Mouse (Mus musculus) right cerebral cortex, postnatal 10 days (tissue): ENCODE results near the gene Zcchc24.
A peak's percentile ranks its signal among the peaks of the same experiment; 100 is the strongest.
"Not testable (repeated sequence)": the region's sequence is repeated elsewhere in the genome, so short reads cannot be mapped to it uniquely, and the experiment has no call there.

Experiments used
- DNase-seq, 2 experiments: peaks; one replicate each; pipeline ENCODE4 v3.0.0; 2021; ENCODE audit warnings: low spot score in 2 of 2

Zcchc24 gene

GRCm38 (mm10) chr14:25768915-25769625, at the start of gene Zcchc24:
Zcchc24 (minus strand) TSS chr14:25769039.
- peak; percentile 91 to 92 for DNase-seq

DNA sequence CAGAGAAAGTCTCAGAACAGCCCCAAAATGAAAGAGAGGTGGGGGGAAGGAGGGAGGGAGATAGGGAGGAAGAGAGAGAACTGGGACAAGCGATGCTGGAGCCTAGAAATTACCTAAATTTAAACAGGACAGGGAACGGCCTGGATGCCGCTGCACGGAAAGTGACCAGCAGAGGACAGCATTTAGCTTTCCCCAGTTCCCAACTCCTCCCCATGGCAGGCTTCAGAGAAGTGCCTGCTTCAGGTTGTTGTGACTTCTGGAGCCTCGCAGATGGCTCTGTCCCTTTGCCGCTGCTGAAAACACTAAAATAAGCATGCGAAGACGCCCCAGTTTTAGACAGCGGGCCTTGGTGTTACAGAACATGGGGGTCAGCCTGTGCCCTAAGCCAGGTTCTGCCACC, 47.6 kb upstream of the Zcchc24 start:
- DNase-seq: peak; percentile 74 to 81

DNA sequence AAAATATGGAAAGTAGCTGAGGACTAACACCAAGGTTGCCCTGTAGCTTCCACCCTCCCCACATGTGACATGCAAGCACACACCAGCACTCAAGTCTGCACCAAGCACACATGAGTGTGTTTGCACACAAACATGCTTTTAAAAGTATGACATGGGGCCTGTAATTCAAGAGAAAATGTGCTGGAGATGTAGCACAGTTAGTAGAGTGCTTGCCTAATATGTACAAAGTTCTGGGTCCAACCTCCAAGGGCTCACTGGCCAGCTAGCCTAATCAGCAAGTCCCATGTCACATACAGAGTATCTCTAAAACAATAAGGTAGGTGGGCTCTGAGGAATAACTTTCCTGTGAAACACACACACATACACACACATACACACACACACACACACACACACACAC, 45.3 kb upstream of the Zcchc24 start:
- no peak for DNase-seq

DNA sequence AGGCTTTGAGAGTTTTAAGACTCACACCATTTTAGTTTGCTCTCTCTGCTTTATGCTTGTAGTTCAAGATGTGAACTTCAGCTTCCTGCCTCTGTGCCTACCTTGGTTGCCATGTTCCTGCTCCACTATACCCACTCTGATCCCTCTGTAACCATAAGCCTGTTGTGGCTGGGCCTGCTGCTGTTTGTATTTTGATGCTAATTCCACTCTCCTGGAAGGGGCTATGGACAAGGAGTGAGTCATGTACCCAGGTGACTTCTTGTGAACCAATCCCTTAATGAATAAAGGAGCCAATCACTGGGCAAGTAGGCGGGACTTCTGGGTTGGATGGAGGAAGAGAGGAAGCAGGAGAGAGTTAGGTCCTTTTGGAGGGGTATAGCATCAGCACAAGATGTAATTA, 42.2 kb upstream of the Zcchc24 start:
- DNase-seq: not testable (repeated sequence)

DNA sequence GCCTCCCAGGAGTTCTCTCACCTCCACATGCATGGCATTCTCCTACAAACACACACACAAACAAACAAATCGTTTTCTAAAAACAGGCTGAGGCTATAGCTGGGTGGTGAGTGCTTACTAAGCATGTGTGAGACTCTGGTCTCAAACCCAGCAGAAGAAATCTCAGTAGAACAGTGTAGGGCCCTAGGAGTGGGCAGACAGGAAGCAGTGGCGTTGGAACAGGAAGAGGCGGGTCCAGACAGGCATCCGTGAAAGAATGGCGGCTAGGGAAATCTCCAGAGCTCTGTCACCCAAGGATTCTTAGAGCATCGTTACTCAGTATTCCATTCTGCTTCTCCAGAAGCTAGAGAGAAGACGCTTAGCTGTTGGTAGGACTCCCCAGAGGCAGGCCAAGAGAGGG, 37.7 kb upstream of the Zcchc24 start:
- no peak for DNase-seq

- DNase-seq: peak; percentile 77 to 78
Measured at GRCm38 (mm10) chr14:25805871-25806270, 37.0 kb upstream of the Zcchc24 start.

DNA sequence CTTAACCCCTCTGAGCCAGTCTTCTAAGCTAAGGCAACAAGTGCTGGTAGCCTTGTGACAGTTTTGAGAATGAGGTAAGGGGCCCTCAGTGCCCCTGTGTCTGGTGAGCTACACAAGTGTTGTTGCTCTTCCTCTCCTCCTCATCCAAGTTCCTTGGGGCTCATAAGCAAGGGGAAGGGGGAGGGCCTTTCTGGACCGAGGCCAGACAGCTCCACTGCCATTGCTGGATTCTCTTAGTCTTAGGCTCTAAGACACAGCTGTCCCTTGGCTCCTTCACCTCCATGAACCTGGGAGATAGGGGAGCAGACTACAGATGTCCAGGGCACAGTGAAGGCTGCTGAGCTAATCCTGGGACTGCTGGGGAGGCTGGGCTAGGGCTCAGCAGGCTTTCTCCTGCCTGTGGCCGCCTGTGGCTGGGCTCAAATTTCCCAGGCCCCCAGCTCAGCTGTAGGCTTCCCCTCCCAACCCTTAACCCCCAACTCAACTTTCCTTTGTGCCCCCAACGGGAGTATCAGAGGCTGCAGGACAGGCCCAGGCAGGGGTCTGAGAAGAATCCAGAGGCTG, 34.5 kb upstream of the Zcchc24 start:
- DNase-seq: no peak

DNA sequence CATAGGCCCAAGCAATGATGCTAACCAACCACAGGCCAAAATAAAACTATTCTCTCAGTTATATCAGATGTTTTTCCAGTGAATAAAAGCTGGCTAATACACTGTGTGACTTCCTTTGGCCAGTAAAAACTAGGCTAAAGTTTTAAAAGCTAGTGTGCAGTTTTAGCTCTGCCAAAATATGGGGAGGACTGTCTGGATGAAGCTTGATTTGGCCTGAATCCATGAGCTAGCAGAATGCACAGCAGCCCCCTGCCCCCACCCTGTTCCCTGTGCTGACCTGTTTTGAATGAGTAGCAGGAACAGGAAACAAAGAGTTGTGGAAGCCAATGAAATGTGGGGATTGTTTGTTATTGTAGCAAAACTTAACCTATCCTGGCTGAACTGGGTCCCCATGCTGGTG, 33.7 kb upstream of the Zcchc24 start:
- no peak for DNase-seq

GRCm38 (mm10) chr14:25800166-25800960, 31.5 kb upstream of the Zcchc24 start:
- peak; percentile 82 to 87 for DNase-seq

- no peak for DNase-seq
Measured at GRCm38 (mm10) chr14:25796619-25797018, 27.8 kb upstream of the Zcchc24 start.

GRCm38 (mm10) chr14:25795561-25796174, 26.8 kb upstream of the Zcchc24 start:
- peak; percentile 57 to 72 for DNase-seq

DNA sequence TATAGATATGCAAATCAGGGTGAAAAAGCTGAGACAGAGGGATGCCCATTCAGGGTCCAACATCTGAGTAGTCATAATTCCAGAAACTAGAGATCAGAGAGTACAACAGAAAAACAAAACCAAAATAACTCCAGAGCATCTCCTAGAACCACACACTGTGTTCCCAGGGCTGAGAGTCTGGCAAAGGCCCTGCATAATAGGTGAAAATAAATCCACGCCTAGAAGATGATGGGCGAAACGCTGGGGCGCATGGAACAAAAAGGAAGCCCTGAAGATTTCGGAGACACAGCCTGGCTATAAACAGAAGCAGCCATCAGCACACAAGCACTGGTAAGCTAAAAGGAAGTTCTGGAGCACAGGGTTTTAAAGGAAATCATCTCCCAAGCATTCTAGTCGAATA, 26.2 kb upstream of the Zcchc24 start:
- DNase-seq: no peak

DNA sequence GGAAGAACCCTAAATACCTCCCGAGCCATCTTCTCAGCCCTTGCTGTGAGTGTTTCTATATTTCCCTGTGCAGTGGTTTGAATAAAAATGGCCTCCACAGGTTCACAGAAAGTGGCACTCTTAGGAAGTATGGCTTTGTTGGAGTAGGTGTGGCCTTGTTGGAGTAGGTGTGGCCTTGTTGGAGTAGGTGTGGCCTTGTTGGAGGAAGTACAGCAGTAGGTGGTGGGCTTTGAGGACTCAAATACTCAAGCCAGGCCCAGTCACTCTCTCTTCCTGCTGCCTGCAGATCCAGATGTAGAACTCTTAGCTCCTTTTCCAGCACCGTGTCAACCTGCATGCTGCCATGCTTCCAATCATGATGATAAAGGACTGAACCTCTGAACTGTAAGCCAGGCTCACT, 25.5 kb upstream of the Zcchc24 start:
- DNase-seq: no peak

DNA sequence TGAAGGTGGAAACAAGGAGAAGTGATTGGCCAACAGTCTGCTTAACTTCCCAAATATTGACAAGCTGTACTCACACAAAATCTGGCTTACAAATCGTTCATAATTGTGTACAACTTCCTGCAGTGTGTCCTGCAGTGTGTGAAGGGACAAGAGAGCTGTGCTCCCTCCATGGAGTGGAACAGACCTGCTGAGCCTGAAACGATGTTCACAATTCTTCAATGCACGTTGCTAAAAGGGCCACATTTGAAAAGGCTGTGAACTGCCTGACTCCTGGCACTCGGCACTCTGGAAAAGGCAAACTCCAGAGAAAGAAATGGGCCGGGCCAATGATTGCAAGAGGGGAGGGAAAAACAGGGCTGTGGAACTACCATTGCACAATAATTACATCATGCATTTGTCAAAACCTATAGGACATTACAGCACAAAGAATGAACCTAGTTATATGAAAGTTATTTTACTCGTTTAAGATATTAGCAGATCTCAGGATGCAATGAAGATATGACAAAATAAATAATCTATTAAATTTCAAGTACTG, 22.0 kb upstream of the Zcchc24 start:
- no peak for DNase-seq

GRCm38 (mm10) chr14:25789946-25790345, 21.1 kb upstream of the Zcchc24 start:
- DNase-seq: no peak

- DNase-seq: no peak
Measured at GRCm38 (mm10) chr14:25789207-25789606, 20.4 kb upstream of the Zcchc24 start.

DNA sequence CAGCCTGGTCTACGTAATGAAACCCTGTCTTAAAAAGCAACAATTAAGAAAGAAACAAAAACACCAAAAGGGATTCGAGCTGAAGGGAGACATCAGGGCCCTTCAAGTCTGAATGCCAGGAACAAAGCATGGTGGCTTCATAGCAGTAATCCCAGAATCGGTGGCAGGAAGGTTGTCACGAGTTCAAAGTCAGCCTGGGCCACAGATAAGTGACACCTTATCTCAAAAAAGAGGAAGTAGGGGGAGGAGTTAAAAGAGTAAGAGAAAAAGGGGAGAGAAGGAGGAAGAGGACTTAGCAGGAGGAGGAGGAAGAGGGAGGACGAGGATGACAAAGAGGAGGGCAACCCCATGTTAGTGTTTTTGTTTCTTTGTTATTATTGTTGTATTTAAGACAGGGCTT, 19.4 kb upstream of the Zcchc24 start:
- no peak for DNase-seq

DNA sequence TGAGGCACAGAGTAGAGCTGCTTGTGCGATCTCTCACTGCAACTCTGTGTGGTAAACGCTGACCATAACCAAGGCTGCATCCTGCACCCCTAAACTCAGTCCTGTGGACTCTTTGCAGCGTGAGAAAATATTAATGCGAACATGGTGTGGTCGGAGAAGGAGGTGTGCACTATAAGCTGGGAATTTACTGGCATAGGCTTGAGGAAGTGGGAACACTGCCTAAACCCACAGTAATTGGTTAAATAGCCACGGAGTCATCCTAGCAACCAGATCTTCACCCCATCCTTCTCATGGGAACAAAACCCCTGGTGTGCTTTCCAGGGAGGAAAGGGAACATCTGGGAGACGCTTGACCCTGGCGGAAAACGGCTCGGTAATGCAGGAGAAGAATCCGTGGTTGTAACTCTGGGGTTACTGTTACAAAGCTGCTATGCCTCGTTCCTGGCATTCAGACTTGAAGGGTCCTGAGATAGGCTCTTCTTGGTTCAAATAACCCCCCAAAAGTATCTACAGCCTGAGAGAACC, 18.6 kb upstream of the Zcchc24 start:
- no peak for DNase-seq

DNA sequence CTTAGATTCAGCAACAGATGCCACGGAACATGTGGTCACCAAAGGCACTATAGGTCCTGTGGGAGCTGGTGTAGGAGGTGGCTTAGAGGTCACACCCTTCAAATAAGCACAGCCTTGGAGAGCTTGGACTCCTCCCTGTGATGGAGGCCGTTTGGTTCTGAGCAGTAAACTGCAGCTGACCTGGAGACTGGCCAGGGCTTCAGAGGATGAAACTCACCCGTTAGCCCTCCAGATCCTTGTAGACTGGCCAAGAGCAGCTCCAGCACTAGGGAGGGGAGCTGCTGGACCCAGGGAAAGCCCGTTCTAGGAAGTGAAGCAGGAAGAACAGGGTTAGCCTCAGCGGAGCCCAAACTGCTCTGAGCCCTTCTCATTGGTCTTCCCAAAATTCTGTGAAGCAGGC, 18.1 kb upstream of the Zcchc24 start:
- no peak for DNase-seq

DNA sequence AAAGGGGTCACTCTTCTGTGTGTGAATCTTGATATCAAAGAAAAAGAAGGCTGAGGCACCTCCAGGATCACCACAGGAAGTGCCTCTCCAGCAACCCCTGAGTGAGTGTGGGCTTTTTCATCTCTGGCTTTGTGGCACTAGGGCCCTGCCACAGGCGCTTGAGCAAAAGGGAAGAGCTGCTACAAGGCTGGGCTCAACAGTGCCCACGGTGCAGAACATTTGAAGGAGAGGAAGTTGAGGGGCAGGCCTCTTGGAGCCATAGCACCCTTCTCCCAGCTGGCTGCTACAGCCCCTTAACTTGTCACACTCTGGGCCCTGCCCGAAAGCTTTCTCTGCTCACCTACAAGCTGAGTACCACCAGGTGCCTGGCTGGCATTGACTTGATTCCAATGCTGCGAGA, 16.4 kb upstream of the Zcchc24 start:
- no peak for DNase-seq

GRCm38 (mm10) chr14:25783220-25783619, 14.4 kb upstream of the Zcchc24 start:
- DNase-seq: no peak

DNA sequence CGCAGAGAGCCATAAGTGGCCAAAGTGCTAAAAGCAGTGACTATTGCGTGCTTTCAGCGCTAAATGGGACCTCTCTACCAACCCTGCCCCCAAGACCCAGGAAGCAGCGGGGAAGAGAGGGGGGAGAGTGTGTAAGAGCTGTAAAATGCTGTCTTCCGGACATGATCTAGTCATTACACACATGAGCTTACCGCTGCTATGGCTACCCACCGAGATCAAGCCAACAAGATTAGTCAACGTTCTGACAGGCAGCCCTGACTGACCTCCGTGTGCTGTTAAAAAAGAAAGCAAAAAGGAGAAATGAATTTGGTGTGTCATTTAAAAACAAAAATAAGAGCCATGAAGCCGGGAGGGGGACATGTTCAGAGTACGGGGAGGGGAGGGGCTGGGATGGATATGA, 11.8 kb upstream of the Zcchc24 start:
- no peak for DNase-seq
